Mouse (Mus musculus) cerebellum, postnatal 10 days (tissue): ENCODE results near the gene Sgsm1.

Source experiments
- DNase-seq, 2 experiments: peaks; one replicate each; pipeline ENCODE4 v3.0.0; 2021; ENCODE audit warnings: mixed read lengths in 2 of 2

Sgsm1 gene

GRCm38 (mm10) chr5:113216328-113216960 is 94.1 kb downstream of the Sgsm1 start:
- no peak for DNase-seq

- DNase-seq = no peak
These were observed 95.0 kb downstream of the Sgsm1 start for GRCm38 (mm10) chr5:113215610-113216011.

GRCm38 (mm10) chr5:113214455-113214854 is 96.1 kb downstream of the Sgsm1 start:
- DNase-seq = no peak

GRCm38 (mm10) chr5:113214041-113214440 is 96.5 kb downstream of the Sgsm1 start:
- DNase-seq = no peak

- DNase-seq = no peak
These were observed 98.3 kb downstream of the Sgsm1 start for GRCm38 (mm10) chr5:113212156-113212835.

- DNase-seq = no peak
These were observed 100.3 kb downstream of the Sgsm1 start for GRCm38 (mm10) chr5:113210314-113210713.

- DNase-seq = no peak
These were observed 100.7 kb downstream of the Sgsm1 start for GRCm38 (mm10) chr5:113209898-113210297.

GRCm38 (mm10) chr5:113209401-113209750 is 101.2 kb downstream of the Sgsm1 start:
- DNase-seq = peak; percentile 43 to 52

GRCm38 (mm10) chr5:113208622-113209400 is 101.8 kb downstream of the Sgsm1 start:
- peak; percentile 84 to 85 for DNase-seq

GRCm38 (mm10) chr5:113208048-113208447 is 102.5 kb downstream of the Sgsm1 start:
- no peak for DNase-seq

- DNase-seq = no peak
These were observed 103.8 kb downstream of the Sgsm1 start for GRCm38 (mm10) chr5:113206670-113207352.

GRCm38 (mm10) chr5:113204193-113204592 is 106.4 kb downstream of the Sgsm1 start:
- no peak for DNase-seq

GRCm38 (mm10) chr5:113199772-113200134 is 110.8 kb downstream of the Sgsm1 start:
- no peak for DNase-seq

- no peak for DNase-seq
These were observed 111.3 kb downstream of the Sgsm1 start for GRCm38 (mm10) chr5:113199126-113199771.

GRCm38 (mm10) chr5:113196916-113197794 is 113.4 kb downstream of the Sgsm1 start:
- no peak for DNase-seq

- peak; percentile 60 to 69 for DNase-seq
These were observed 114.7 kb downstream of the Sgsm1 start for GRCm38 (mm10) chr5:113195907-113196306.

- DNase-seq = no peak
These were observed 115.1 kb downstream of the Sgsm1 start for GRCm38 (mm10) chr5:113195451-113195850.

GRCm38 (mm10) chr5:113193762-113194161 is 116.8 kb downstream of the Sgsm1 start:
- no peak for DNase-seq
